Mouse (Mus musculus) limb, embryonic 12.5 days (tissue): ENCODE results near the gene Btnl2. TPM values are rescaled to one million over a fixed set of nuclear protein-coding genes. Genes with fewer than 3 reads are reported as not detected.

ENCODE experiments used
- ATAC-seq: fragments of 200-750 bp; cut with Nextera tagmentation; 2 replicates; pipeline ENCODE4 v1.8.0; 2017; ENCODE audit warnings: low read depth, moderate TSS enrichment; ENCODE audit not compliant: insufficient number of reproducible peaks, insufficient read depth, low FRiP score, low TSS enrichment
- H3K27ac ChIP-seq: fragments of 300-500 bp; sonication (generic); 2 replicates; pipeline ENCODE4 v1.5.1; 2016; ENCODE audit warnings: mild to moderate bottlenecking, moderate library complexity
- H3K27me3 ChIP-seq: fragments of 300-500 bp; sonication (generic); 2 replicates; pipeline ENCODE4 v1.6.1; 2016; ENCODE audit warnings: mild to moderate bottlenecking, moderate library complexity
- H3K36me3 ChIP-seq: fragments of 300-500 bp; sonication (generic); 2 replicates; pipeline ENCODE4 v1.6.1; 2016; ENCODE audit warnings: mild to moderate bottlenecking, moderate library complexity
- H3K4me1 ChIP-seq: fragments of 300-500 bp; sonication (generic); replicated peaks from 2 replicates; pipeline ENCODE4 v1.6.1; 2016
- H3K4me2 ChIP-seq: fragments of 300-500 bp; sonication (generic); 2 replicates; pipeline ENCODE4 v1.6.1; 2016; ENCODE audit warnings: mild to moderate bottlenecking, moderate library complexity
- H3K4me3 ChIP-seq: fragments of 300-500 bp; sonication (generic); replicated peaks from 2 replicates; pipeline ENCODE4 v1.5.1; 2016; ENCODE audit warnings: mild to moderate bottlenecking
- H3K9ac ChIP-seq: fragments of 300-500 bp; sonication (generic); replicated peaks from 2 replicates; pipeline ENCODE4 v1.6.1; 2016; ENCODE audit warnings: mild to moderate bottlenecking, moderate library complexity
- H3K9me3 ChIP-seq: fragments of 300-500 bp; sonication (generic); 2 replicates; pipeline ENCODE4 v1.6.1; 2016; ENCODE audit warnings: mild to moderate bottlenecking, moderate library complexity
- WGBS: fragments of 180-500 bp; shearing (Covaris S2); methylation state at CpG from one replicate; pipeline ENCODE4 v1.1.7; 2016; 5-methylcytosine and 5-hydroxymethylcytosine counted together
- polyA plus RNA-seq: library from polyadenylated mRNA; unstranded; fragments of >200 nt; fragmentation: Nextera tagmentation; extraction: Ambion mirVana; gene quantifications from 2 replicates; pipeline ENCODE4 v1.2.1, GENCODE M21; 2016

Btnl2 gene
- polyA plus RNA-seq, 1 experiment from 2014 or later = not detected

- peak within 1 kb of the TSS; percentile 86 for H3K27ac ChIP-seq
- WGBS = 7% methylated on average over 34 of the region's 34 CpGs
- peak; percentile 93 for ATAC-seq
- H3K36me3 ChIP-seq = no peaks in the 10 kb centered on the region
- no peaks in the 10 kb centered on the region for H3K9me3 ChIP-seq
- H3K27me3 ChIP-seq = peaks cover 5% of the 10 kb centered on the region; the same call in 1 of the 2 replicates
- peak within 1 kb of the TSS; percentile 75 for H3K9ac ChIP-seq
- peak within 1 kb of the TSS; percentile 63 for H3K4me2 ChIP-seq
- peak within 1 kb of the TSS; percentile 55 for H3K4me3 ChIP-seq
- H3K4me1 ChIP-seq = no peaks in the 10 kb centered on the region
These were observed 44.2 kb downstream of the Btnl2 start, which contains the start of gene BC051142 for GRCm38 (mm10) chr17:34398711-34399393. TSS of gene BC051142 (plus strand) at chr17:34398820.

DNA sequence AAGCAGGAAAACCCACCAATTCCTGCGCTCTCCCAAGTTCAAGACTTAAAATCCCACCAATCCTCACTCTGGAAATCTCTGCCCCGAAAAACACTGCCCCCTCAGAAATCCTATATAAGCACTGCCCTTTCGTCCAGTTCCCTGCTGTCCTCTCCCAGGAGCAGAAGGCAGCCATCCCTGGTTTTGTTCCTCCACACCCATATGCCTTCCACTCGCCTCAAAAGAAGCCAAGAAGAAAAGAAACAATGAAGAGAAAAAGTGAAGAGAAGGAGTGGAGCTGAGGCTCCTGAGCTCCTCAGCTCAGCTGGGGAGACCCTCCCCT, 44.7 kb downstream of the Btnl2 start:
- WGBS = 53% methylated on average over 4 of the region's 4 CpGs
- no peaks in the 10 kb centered on the region for H3K36me3 ChIP-seq
- peak overlapping the region; percentile 75; the same call in 1 of the 2 replicates for H3K9ac ChIP-seq
- peak overlapping the region; percentile 63 for H3K4me2 ChIP-seq
- ATAC-seq = no peak
- peaks cover 5% of the 10 kb centered on the region; the same call in 1 of the 2 replicates for H3K27me3 ChIP-seq
- H3K4me3 ChIP-seq = peak overlapping the region; percentile 55
- H3K9me3 ChIP-seq = no peaks in the 10 kb centered on the region
- no peak overlapping the region for H3K27ac ChIP-seq
- H3K4me1 ChIP-seq = no peaks in the 10 kb centered on the region

DNA sequence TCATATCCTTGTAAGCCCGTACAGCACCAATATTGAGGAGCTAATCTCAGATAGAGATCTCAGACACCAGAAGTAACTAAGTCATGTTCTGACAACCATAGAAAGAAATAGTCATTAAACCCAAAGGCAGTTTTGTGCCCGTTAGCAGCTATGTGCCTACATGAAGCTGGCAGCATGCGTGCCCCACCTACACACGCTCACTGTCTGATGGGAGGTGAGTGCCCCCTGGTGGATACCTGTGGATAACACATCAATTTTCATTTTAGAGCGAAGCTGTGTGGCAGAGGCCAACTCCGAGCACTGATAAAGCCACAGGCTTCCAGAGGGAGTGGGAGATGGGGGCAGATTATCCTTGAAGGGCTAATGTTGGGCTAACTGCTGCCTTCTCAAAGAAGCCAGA, 56.5 kb downstream of the Btnl2 start:
- WGBS = 23% methylated on average over 6 of the region's 6 CpGs
- no peaks in the 10 kb centered on the region for H3K36me3 ChIP-seq
- H3K4me2 ChIP-seq = no peak overlapping the region
- no peak overlapping the region for H3K27ac ChIP-seq
- H3K4me1 ChIP-seq = no peaks in the 10 kb centered on the region
- H3K9ac ChIP-seq = no peak overlapping the region
- no peaks in the 10 kb centered on the region for H3K9me3 ChIP-seq
- no peak overlapping the region for H3K4me3 ChIP-seq
- peaks cover 10% of the 10 kb centered on the region; the same call in 1 of the 2 replicates for H3K27me3 ChIP-seq
- no peak for ATAC-seq

Other genes with a start within 250 kb of the Btnl2 start
- 11.1 and 13.2 TPM in 2 replicates for gene H2-DMa, start 235.3 kb upstream of the Btnl2 start, polyA plus RNA-seq
- gene Brd2, start 232.2 kb upstream of the Btnl2 start, polyA plus RNA-seq = 129 and 134 TPM in 2 replicates
- gene H2-DMb2, start 211.5 kb upstream of the Btnl2 start, polyA plus RNA-seq = 0.30 and 0.32 TPM in 2 replicates
- 1.2 and 1.3 TPM in 2 replicates for gene H2-DMb1, start 201.8 kb upstream of the Btnl2 start, polyA plus RNA-seq
- gene Tap1, start 167.3 kb upstream of the Btnl2 start, polyA plus RNA-seq = 4.1 and 5.7 TPM in 2 replicates
- 2.4 and 2.5 TPM in 2 replicates for gene Psmb9, start 167.1 kb upstream of the Btnl2 start, polyA plus RNA-seq
- gene Psmb8, start 157.1 kb upstream of the Btnl2 start, polyA plus RNA-seq = 2.1 and 3.1 TPM in 2 replicates
- 1.5 and 1.7 TPM in 2 replicates for gene Tap2, start 151.3 kb upstream of the Btnl2 start, polyA plus RNA-seq
- not detected in 2 replicates for gene H2-Ob, start 115.9 kb upstream of the Btnl2 start, polyA plus RNA-seq
- 2.7 and 2.8 TPM in 2 replicates for gene H2-Ab1, start 97.1 kb upstream of the Btnl2 start, polyA plus RNA-seq
- gene H2-Aa, start 67.0 kb upstream of the Btnl2 start, polyA plus RNA-seq = 0.50 TPM in 1 of 2 replicates, not detected in the other
- gene H2-Eb1, start 49.0 kb upstream of the Btnl2 start, polyA plus RNA-seq = 1.0 and 2.0 TPM in 2 replicates
- gene H2-Eb2, start 29.2 kb upstream of the Btnl2 start, polyA plus RNA-seq = 0.12 and 0.18 TPM in 2 replicates
- not detected in 2 replicates for gene Btnl1, start 22.3 kb downstream of the Btnl2 start, polyA plus RNA-seq
- gene BC051142, start 44.0 kb downstream of the Btnl2 start, polyA plus RNA-seq = 0.40 and 1.3 TPM in 2 replicates
- gene Btnl4, start 122.5 kb downstream of the Btnl2 start, polyA plus RNA-seq = not detected in 2 replicates
- not detected in 2 replicates for gene Btnl6, start 162.5 kb downstream of the Btnl2 start, polyA plus RNA-seq
- 4.9 and 6.3 TPM in 2 replicates for gene Notch4, start 209.4 kb downstream of the Btnl2 start, polyA plus RNA-seq
- 2.6 and 3.8 TPM in 2 replicates for gene Gpsm3, start 235.0 kb downstream of the Btnl2 start, polyA plus RNA-seq
- gene Pbx2, start 236.4 kb downstream of the Btnl2 start, polyA plus RNA-seq = 24.6 and 26.6 TPM in 2 replicates
- gene Ager, start 243.0 kb downstream of the Btnl2 start, polyA plus RNA-seq = 2.8 and 3.5 TPM in 2 replicates
- 143 and 145 TPM in 2 replicates for gene Rnf5, start 248.9 kb downstream of the Btnl2 start, polyA plus RNA-seq
- 50.5 and 53.4 TPM in 2 replicates for gene Agpat1, start 249.4 kb downstream of the Btnl2 start, polyA plus RNA-seq